Mouse (Mus musculus) embryonic facial prominence, embryonic 14.5 days (tissue): ENCODE data around the gene Trappc1. TPM values are rescaled to one million over a fixed set of nuclear protein-coding genes. Genes with fewer than 3 reads are reported as not detected.

Experiments used
- ATAC-seq: fragments of 200-750 bp; cut with Nextera tagmentation; 2 replicates; pipeline ENCODE4 v1.8.0; 2017; ENCODE audit warnings: low read depth, moderate number of reproducible peaks, moderate TSS enrichment
- DNase-seq: peaks from one replicate; pipeline ENCODE4 v3.0.0-alpha.2; 2015; ENCODE audit warnings: low spot score
- H3K27ac ChIP-seq: fragments of 300-500 bp; sonication (generic); replicated peaks from 2 replicates; pipeline ENCODE4 v1.5.1; 2014; ENCODE audit warnings: low read depth, mild to moderate bottlenecking, low read length, moderate library complexity
- H3K27me3 ChIP-seq: fragments of 300-500 bp; sonication (generic); replicated peaks from 2 replicates; pipeline ENCODE4 v1.6.1; 2014; ENCODE audit warnings: low read length; ENCODE audit not compliant: control insufficient read depth, insufficient read depth
- H3K36me3 ChIP-seq: fragments of 300-500 bp; sonication (generic); 2 replicates; pipeline ENCODE4 v1.6.1; 2014; ENCODE audit warnings: low read length, mixed read lengths; ENCODE audit not compliant: control insufficient read depth, insufficient read depth
- H3K4me1 ChIP-seq: fragments of 300-500 bp; sonication (generic); 2 replicates; pipeline ENCODE4 v1.6.1; 2014; ENCODE audit warnings: antibody characterized with exemption, low read length; ENCODE audit not compliant: control insufficient read depth, insufficient read depth
- H3K4me2 ChIP-seq: fragments of 300-500 bp; sonication (generic); 2 replicates; pipeline ENCODE4 v1.6.1; 2014; ENCODE audit warnings: low read depth, mild to moderate bottlenecking, low read length, moderate library complexity, mixed read lengths
- H3K4me3 ChIP-seq: fragments of 300-500 bp; sonication (generic); 2 replicates; pipeline ENCODE4 v1.5.1; 2014; ENCODE audit warnings: low read depth, mild to moderate bottlenecking, low read length
- H3K9ac ChIP-seq: fragments of 300-500 bp; sonication (generic); 2 replicates; pipeline ENCODE4 v1.6.1; 2014; ENCODE audit warnings: low read depth, mild to moderate bottlenecking, low read length, moderate library complexity, mixed read lengths
- H3K9me3 ChIP-seq: fragments of 300-500 bp; sonication (generic); 2 replicates; pipeline ENCODE4 v1.6.1; 2016; ENCODE audit warnings: low read length; ENCODE audit not compliant: control insufficient read depth
- WGBS: fragments of 180-500 bp; shearing (Covaris S2); extraction: QIAGEN DNeasy Blood & Tissue Kit; methylation state at CpG from one replicate; pipeline ENCODE4 v1.1.7; 2014; 5-methylcytosine and 5-hydroxymethylcytosine counted together
- polyA plus RNA-seq: library from polyadenylated mRNA; unstranded; fragments of >200 nt; fragmentation: Nextera tagmentation; extraction: Ambion mirVana; gene quantifications from 2 replicates; pipeline ENCODE4 v1.2.1, GENCODE M21; 2014

Gene Trappc1
- polyA plus RNA-seq, 1 experiment from 2014 or later: 147 TPM

- H3K9ac ChIP-seq: peak within 1 kb of the TSS; percentile 100
- peak within 1 kb of the TSS; percentile 95 for H3K4me3 ChIP-seq
- peak within 1 kb of the TSS; percentile 73 for H3K4me2 ChIP-seq
- no peaks in the 10 kb centered on the region for H3K27me3 ChIP-seq
- H3K36me3 ChIP-seq: peaks cover 21% of the 10 kb centered on the region
- DNase-seq: peak; percentile 44
- ATAC-seq: no peak
- H3K27ac ChIP-seq: peak within 1 kb of the TSS; percentile 100
- WGBS: under 1% methylated on average over 17 of the region's 34 CpGs
- peaks cover 34% of the 10 kb centered on the region for H3K4me1 ChIP-seq
- no peaks in the 10 kb centered on the region for H3K9me3 ChIP-seq
These were observed 45.6 kb downstream of the Trappc1 start, which contains the start of gene Chd3 for GRCm38 (mm10) chr11:69369215-69369989. TSS of gene Chd3 (minus strand) at chr11:69369406.

DNA sequence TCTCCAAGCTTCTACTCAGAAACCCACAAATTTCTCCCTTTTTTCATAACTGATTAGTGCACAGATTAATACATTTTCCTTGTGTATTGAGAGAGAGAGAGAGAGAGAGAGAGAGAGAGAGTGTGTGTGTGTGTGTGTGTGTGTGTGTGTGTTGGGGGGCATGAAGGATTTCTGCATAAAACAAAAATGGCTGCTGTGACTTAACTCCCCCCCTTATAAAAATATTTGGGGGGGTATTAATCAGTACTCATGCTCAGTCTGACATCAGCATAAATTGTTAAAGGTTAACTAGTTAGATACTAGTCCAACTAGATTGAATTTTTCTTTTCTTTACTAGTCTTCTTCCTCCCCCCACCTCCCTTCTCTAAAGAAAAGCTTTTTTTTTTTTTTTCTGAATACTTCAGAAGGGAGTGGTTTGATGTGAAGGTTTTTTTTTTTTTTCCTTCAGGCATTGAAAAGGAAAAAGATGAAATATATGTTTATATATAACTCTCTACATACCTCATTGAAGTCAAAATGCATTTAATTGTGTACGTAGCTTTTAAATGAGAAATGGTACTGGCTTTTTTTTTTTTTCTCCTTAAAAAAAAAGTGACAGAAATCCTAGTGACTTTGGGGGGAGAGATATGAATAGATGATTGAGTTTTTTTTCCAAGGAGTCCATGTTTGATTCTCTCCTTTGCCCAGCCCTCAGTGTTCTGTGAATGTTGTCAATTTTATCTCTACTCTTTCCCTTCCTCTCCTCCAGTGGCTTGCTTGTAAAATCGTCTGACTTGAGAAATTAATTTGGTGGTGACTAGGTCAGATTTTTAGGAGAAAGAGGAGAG is 46.4 kb downstream of the Trappc1 start:
- H3K4me2 ChIP-seq: peak overlapping the region; percentile 73
- H3K9ac ChIP-seq: peak overlapping the region; percentile 100
- peaks cover 26% of the 10 kb centered on the region for H3K4me1 ChIP-seq
- peaks cover 23% of the 10 kb centered on the region for H3K36me3 ChIP-seq
- H3K27ac ChIP-seq: peak overlapping the region; percentile 100
- WGBS: 15% methylated on average over 2 of the region's 2 CpGs
- no peaks in the 10 kb centered on the region for H3K9me3 ChIP-seq
- ATAC-seq: no peak
- H3K4me3 ChIP-seq: peak overlapping the region; percentile 95
- no peaks in the 10 kb centered on the region for H3K27me3 ChIP-seq
- no peak for DNase-seq

DNA sequence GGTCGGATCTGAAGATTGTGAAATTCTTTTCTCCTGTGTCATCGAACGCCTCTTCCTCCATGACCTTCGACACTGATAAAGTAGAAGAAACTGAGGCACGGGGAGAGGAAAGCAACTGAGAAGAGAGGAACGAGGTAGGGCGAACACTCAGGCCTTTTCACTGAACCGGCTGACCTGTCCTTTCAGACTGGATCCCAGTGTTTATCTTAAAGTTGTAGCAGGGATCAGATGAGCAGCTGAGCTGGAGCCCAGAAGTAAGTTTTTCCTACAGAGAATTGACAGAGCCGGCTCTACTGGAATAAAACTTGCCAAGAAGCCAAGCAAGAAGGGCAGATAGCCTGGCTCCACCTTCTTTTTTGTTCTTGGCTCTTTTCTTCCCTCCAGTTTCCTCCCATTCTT is 47.0 kb downstream of the Trappc1 start:
- ATAC-seq (no peak), DNase-seq (no peak)
- peak overlapping the region; percentile 100 for H3K27ac ChIP-seq
- 23% methylated on average over 9 of the region's 9 CpGs for WGBS
- H3K4me2 ChIP-seq: peak overlapping the region; percentile 41
- H3K27me3 ChIP-seq: no peaks in the 10 kb centered on the region
- H3K4me3 ChIP-seq: peak overlapping the region; percentile 10; the same call in 1 of the 2 replicates
- H3K36me3 ChIP-seq: peaks cover 23% of the 10 kb centered on the region
- peak overlapping the region; percentile 47; the same call in 1 of the 2 replicates for H3K9ac ChIP-seq
- peaks cover 20% of the 10 kb centered on the region for H3K4me1 ChIP-seq
- no peaks in the 10 kb centered on the region for H3K9me3 ChIP-seq

DNA sequence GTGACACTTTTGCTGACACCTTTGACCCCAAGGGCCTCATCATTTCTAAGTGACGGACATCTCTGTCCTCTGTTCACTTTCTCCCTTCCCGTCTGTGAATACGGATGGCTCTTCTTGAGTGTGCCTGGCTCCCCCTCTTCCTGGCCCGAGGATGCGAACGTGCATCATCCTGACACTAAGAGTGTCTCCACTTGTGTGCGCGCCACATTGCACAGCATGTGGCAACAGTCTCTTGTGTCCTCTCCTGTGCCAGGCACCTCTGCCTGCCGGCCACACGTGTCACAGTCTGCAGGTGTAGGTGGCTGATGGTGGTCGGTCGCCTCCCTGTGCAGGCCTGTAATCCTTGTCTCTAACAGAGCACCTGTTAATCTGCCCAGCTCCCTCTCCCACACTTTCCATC is 47.8 kb downstream of the Trappc1 start:
- 49% methylated on average over 12 of the region's 12 CpGs for WGBS
- peak overlapping the region; percentile 41 for H3K4me2 ChIP-seq
- H3K9ac ChIP-seq: peak overlapping the region; percentile 47
- H3K36me3 ChIP-seq: peaks cover 27% of the 10 kb centered on the region
- H3K27me3 ChIP-seq: no peaks in the 10 kb centered on the region
- H3K4me3 ChIP-seq: no peak overlapping the region
- ATAC-seq: no peak
- peak overlapping the region; percentile 100 for H3K27ac ChIP-seq
- DNase-seq: no peak
- H3K9me3 ChIP-seq: no peaks in the 10 kb centered on the region
- H3K4me1 ChIP-seq: peaks cover 18% of the 10 kb centered on the region

- no peaks in the 10 kb centered on the region for H3K9me3 ChIP-seq
- H3K4me2 ChIP-seq: peak overlapping the region; percentile 41; the same call in 1 of the 2 replicates
- peaks cover 18% of the 10 kb centered on the region for H3K4me1 ChIP-seq
- WGBS: 46% methylated on average over 12 of the region's 12 CpGs
- peak overlapping the region; percentile 100 for H3K27ac ChIP-seq
- peaks cover 27% of the 10 kb centered on the region for H3K36me3 ChIP-seq
- peak overlapping the region; percentile 47; the same call in 1 of the 2 replicates for H3K9ac ChIP-seq
- no peak overlapping the region for H3K4me3 ChIP-seq
- no peaks in the 10 kb centered on the region for H3K27me3 ChIP-seq
- no peak for ATAC-seq
- no peak for DNase-seq
These were observed 48.4 kb downstream of the Trappc1 start for GRCm38 (mm10) chr11:69372056-69372779.

DNA sequence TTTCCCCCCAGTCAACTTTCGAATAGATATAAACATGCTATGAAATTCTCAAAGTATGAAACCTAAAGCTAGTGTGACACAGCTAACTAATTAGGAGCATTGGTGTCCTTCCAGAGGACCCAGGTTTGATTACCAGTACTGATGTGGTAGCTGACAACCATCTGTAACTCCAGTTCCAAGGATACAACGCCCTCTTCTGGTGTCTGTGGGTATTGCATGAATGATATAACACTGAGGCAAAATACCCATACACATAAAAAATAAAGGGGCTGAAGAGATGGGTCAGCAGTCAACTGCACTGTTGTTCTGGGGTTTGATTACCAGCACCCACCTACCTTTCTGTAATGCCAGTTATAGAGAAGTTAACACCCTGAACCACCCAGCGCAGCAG is 49.0 kb downstream of the Trappc1 start:
- Histone ChIP-seq H3K4me2 (no peak overlapping the region), H3K9me3 (no peaks in the 10 kb centered on the region), H3K4me3 (no peak overlapping the region), H3K27me3 (no peaks in the 10 kb centered on the region), H3K9ac (no peak overlapping the region), H3K27ac (0 out of 2 replicates have a peak overlapping the region, but pooled peaks have one; percentile 100), H3K4me1 (peaks cover 18% of the 10 kb centered on the region), H3K36me3 (peaks cover 27% of the 10 kb centered on the region)
- ATAC-seq (no peak), DNase-seq (no peak)
- WGBS: 59% methylated on average over 3 of the region's 3 CpGs

DNA sequence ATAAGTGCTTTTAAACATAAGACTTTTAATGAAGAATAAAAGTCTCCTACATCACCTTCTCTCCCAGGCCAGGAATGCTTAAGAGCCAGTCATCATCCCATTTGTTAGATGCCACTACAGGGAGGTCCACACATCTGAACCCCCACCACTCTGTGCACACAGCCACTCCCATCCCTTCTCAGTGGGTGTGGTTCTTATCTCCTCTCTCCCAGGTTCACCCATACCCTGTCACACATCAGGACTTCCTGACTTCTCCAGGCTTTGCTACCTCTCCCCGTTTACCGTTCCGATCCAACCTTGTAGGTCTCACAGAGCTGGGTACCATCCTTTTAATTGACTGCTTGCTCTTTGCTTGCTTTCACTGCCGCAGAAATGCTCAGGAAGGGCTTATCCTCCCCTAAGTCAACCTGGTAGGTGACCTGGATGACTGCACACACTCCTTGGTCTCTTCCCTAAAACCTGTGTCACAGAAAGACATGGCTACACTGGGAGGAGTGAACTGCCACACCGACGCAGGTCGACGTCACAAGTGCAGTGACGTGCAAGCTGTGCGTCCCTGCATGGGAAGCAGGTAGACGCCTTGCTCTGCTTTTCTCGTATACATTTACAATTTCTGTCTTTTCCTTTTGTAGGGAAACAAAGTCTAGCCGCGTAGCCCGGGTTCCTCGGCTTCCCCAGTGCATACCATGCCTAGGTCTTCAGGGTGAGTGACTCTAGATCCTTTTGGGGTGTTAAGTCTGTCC is 49.6 kb downstream of the Trappc1 start:
- H3K27ac ChIP-seq: no peak overlapping the region
- peaks cover 18% of the 10 kb centered on the region for H3K4me1 ChIP-seq
- H3K9ac ChIP-seq: no peak overlapping the region
- DNase-seq (no peak), ATAC-seq (no peak)
- 92% methylated on average over 16 of the region's 16 CpGs for WGBS
- no peak overlapping the region for H3K4me2 ChIP-seq
- H3K9me3 ChIP-seq: no peaks in the 10 kb centered on the region
- peaks cover 27% of the 10 kb centered on the region for H3K36me3 ChIP-seq
- H3K4me3 ChIP-seq: no peak overlapping the region
- no peaks in the 10 kb centered on the region for H3K27me3 ChIP-seq
